Comparison of ENCODE assay signal across 8 mouse cellular contexts in genomic region chr10:116330961-116331510, GRCm38 (mm10). TPM values are rescaled to one million over a fixed set of nuclear protein-coding genes. Genes with fewer than 3 reads are reported as not detected.
A peak's percentile ranks its signal among the peaks of the same experiment; 100 is the strongest.
DNase-seq lines count a peak whose midpoint lies in the region; ATAC-seq and TF ChIP-seq lines count a peak whose summit lies in the region.

No protein-coding gene starts in this region.

- TF ChIP-seq EP300 in heart, postnatal 0 days (IDR thresholded peaks at IDR 0.05; ENCODE audit: low read depth): no peak

- no peak overlapping the region for H3K9ac ChIP-seq in heart, postnatal 0 days (replicated peaks; ENCODE audit: low read depth, low read length)
- H3K9ac ChIP-seq in neural tube, embryonic 11.5 days (ENCODE audit: low read length): no peak overlapping the region

- H3K4me2 ChIP-seq in heart, postnatal 0 days (ENCODE audit: low read depth, low read length): peak overlapping the region; percentile 58
- H3K4me2 ChIP-seq in neural tube, embryonic 11.5 days (ENCODE audit: low read depth): peak overlapping the region; percentile 5

- no peak for DNase-seq in heart, postnatal 0 days (ENCODE audit: low spot score)
- no peak for DNase-seq in heart, adult 8-10 months (ENCODE audit: low spot score)
- peak; percentile 22 to 38 for DNase-seq in cerebellum, postnatal 10 days
- peak; percentile 14 for DNase-seq in hindlimb bud, embryonic 11.5 days (ENCODE audit: extremely low spot score, low read depth, low spot score)
- DNase-seq in neural tube, embryonic 11.5 days (ENCODE audit: low spot score): no peak
- DNase-seq in left cerebral cortex, adult 9 months (ENCODE audit: low spot score in 2 of 2): no peak
- no peak for DNase-seq in kidney, postnatal 14 days
- no peak for DNase-seq in natural killer cell, adult 2 months (ENCODE audit: low spot score in 2 of 2)

- 24% methylated on average over 23 of the region's 23 CpGs for WGBS in heart, postnatal 0 days
- WGBS in neural tube, embryonic 11.5 days: 27% methylated on average over 23 of the region's 23 CpGs

- no peak for TF ChIP-seq CTCF in heart, postnatal 0 days (IDR thresholded peaks at IDR 0.05; ENCODE audit: low read depth)

- H3K4me3 ChIP-seq in heart, postnatal 0 days (ENCODE audit: low read depth, low read length): peak overlapping the region; percentile 31
- H3K4me3 ChIP-seq in neural tube, embryonic 11.5 days (ENCODE audit: low read depth, low read length): no peak overlapping the region

- no peaks in the 10 kb centered on the region for H3K27me3 ChIP-seq in heart, postnatal 0 days (ENCODE audit: control insufficient read depth, insufficient read depth, low read length)
- no peaks in the 10 kb centered on the region for H3K27me3 ChIP-seq in neural tube, embryonic 11.5 days (ENCODE audit: control insufficient read depth, insufficient read depth, low read length)

- no peak for ATAC-seq in heart, postnatal 0 days (ENCODE audit: insufficient read depth, low read depth)
- no peak for ATAC-seq in neural tube, embryonic 11.5 days (ENCODE audit: insufficient read depth, low FRiP score, low TSS enrichment)

- no peaks in the 10 kb centered on the region for H3K9me3 ChIP-seq in heart, postnatal 0 days (replicated peaks; ENCODE audit: control insufficient read depth, low read length)
- H3K9me3 ChIP-seq in neural tube, embryonic 11.5 days (ENCODE audit: control insufficient read depth, low read length): no peaks in the 10 kb centered on the region

- H3K36me3 ChIP-seq in heart, postnatal 0 days (replicated peaks; ENCODE audit: control insufficient read depth, insufficient read depth, low read length): 0 out of 2 replicates have a peak, but pooled peaks cover 3% of the 10 kb centered on the region
- H3K36me3 ChIP-seq in neural tube, embryonic 11.5 days (ENCODE audit: control insufficient read depth, insufficient read depth, low read length): no peaks in the 10 kb centered on the region

- H3K4me1 ChIP-seq in heart, postnatal 0 days (ENCODE audit: control insufficient read depth, insufficient read depth): no peaks in the 10 kb centered on the region; the same call in 1 of the 2 replicates
- no peaks in the 10 kb centered on the region for H3K4me1 ChIP-seq in neural tube, embryonic 11.5 days (ENCODE audit: control insufficient read depth, insufficient read depth, low read length)

- H3K27ac ChIP-seq in heart, postnatal 0 days (ENCODE audit: low read depth): no peak overlapping the region
- H3K27ac ChIP-seq in neural tube, embryonic 11.5 days (ENCODE audit: low read depth, low read length): no peak overlapping the region

RNA-seq across cellular contexts. Expression of gene Ptprb, which starts 55.7 kb away (rescaled TPM):
- 22.3 and 24.5 TPM in 2 replicates for total RNA-seq in heart, postnatal 0 days (2014; rRNA removed; ENCODE audit: low replicate concordance)
- polyA plus RNA-seq in heart, postnatal 0 days (2015; fragmentation: Nextera tagmentation; extraction: Ambion mirVana): 6.2 and 6.9 TPM in 2 replicates
- total RNA-seq in heart, adult 8-10 months (2022): 10 to 100 TPM; 49.9 to 68.0 (median 60.9) TPM
- 2.4 and 2.9 TPM in 2 replicates for polyA plus RNA-seq in neural tube, embryonic 11.5 days (2014; fragmentation: Nextera tagmentation; extraction: Ambion mirVana)

Comparison
In these comparisons a context has a peak if more than half of its experiments do, and no peak if none do; other contexts are left out.
1. DNase-seq: peak in cerebellum, postnatal 10 days (2 of 2) and hindlimb bud, embryonic 11.5 days (single experiment); none in heart, postnatal 0 days (single experiment), heart, adult 8-10 months (single experiment), neural tube, embryonic 11.5 days (single experiment), left cerebral cortex, adult 9 months (0 of 2), kidney, postnatal 14 days (single experiment) and natural killer cell, adult 2 months (0 of 2).